Mouse (Mus musculus) intestine, embryonic 15.5 days (tissue): ENCODE results near the gene Rsph14. TPM values are rescaled to one million over a fixed set of nuclear protein-coding genes. Genes with fewer than 3 reads are reported as not detected.
A peak's percentile ranks its signal among the peaks of the same experiment; 100 is the strongest.
"Not testable (repeated sequence)": the region's sequence is repeated elsewhere in the genome, so short reads cannot be mapped to it uniquely, and the experiment has no call there.

Source experiments
- ATAC-seq: fragments of 200-750 bp; cut with Nextera tagmentation; 2 replicates; pipeline ENCODE4 v1.8.0; 2017; ENCODE audit warnings: moderate TSS enrichment, moderate library complexity
- H3K27ac ChIP-seq: fragments of 300-500 bp; sonication (generic); 2 replicates; pipeline ENCODE4 v1.5.1; 2015; ENCODE audit warnings: mild to moderate bottlenecking, inconsistent platforms
- H3K27me3 ChIP-seq: fragments of 300-500 bp; sonication (generic); replicated peaks from 2 replicates; pipeline ENCODE4 v1.6.1; 2015; ENCODE audit warnings: inconsistent platforms
- H3K36me3 ChIP-seq: fragments of 300-500 bp; sonication (generic); 2 replicates; pipeline ENCODE4 v1.6.1; 2015; ENCODE audit warnings: inconsistent platforms
- H3K4me1 ChIP-seq: fragments of 300-500 bp; sonication (generic); replicated peaks from 2 replicates; pipeline ENCODE4 v1.6.1; 2015; ENCODE audit warnings: inconsistent platforms
- H3K4me2 ChIP-seq: fragments of 300-500 bp; sonication (generic); replicated peaks from 2 replicates; pipeline ENCODE4 v1.6.1; 2015; ENCODE audit warnings: mild to moderate bottlenecking, inconsistent platforms
- H3K4me3 ChIP-seq: fragments of 300-500 bp; sonication (generic); replicated peaks from 2 replicates; pipeline ENCODE4 v1.5.1; 2015; ENCODE audit warnings: inconsistent platforms
- H3K9ac ChIP-seq: fragments of 300-500 bp; sonication (generic); 2 replicates; pipeline ENCODE4 v1.6.1; 2015; ENCODE audit warnings: inconsistent platforms
- H3K9me3 ChIP-seq: fragments of 300-500 bp; sonication (generic); 2 replicates; pipeline ENCODE4 v1.6.1; 2016; ENCODE audit warnings: inconsistent platforms
- WGBS: fragments of 180-500 bp; shearing (Covaris S2); methylation state at CpG from one replicate; pipeline ENCODE4 v1.1.7; 2015; 5-methylcytosine and 5-hydroxymethylcytosine counted together
- polyA plus RNA-seq: library from polyadenylated mRNA; unstranded; fragments of >200 nt; fragmentation: Nextera tagmentation; extraction: Ambion mirVana; gene quantifications from 2 replicates; pipeline ENCODE4 v1.2.1, GENCODE M21; 2015

Rsph14 gene
- polyA plus RNA-seq, 1 experiment from 2014 or later: not detected

DNA sequence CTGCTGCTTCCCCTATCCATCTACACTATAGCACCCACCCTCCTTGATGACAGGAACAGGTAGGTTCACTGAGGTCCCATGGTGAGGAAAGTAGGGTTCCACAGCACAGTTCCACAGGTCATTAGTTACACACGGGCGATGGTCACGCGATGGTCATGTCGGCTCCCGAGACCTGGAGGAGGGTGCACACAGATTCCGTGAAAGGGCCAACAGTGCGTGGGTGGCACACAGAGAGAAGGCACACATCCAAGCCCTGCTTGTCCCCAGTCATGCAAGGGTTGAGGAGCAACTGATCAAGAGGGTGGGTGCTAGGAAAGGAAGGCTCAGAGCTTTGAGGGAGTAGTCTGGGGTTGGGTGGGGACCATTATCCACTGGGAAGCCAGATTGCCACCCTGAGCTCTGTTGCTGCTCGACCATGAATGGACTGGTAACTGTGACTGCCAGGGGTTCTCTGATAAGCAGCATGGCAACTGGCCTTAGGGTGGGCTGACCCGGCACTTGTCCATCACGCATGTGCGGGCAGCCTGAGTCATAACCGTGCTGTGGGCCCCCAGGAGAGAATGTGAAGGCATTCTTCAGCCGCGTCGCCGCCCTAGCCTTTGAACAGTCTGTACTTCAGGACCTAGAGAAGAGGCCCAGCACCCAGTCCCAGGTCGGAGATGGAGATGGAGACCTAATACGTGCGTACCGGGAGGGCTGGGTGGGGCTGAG is 19.1 kb upstream of the Rsph14 start:
- WGBS: 94% methylated on average over 21 of the region's 21 CpGs
- H3K4me3 ChIP-seq: no peak overlapping the region
- no peak overlapping the region for H3K4me2 ChIP-seq
- H3K27ac ChIP-seq: no peak overlapping the region
- no peaks in the 10 kb centered on the region for H3K27me3 ChIP-seq
- H3K36me3 ChIP-seq: no peaks in the 10 kb centered on the region; the same call in 1 of the 2 replicates
- H3K9me3 ChIP-seq: no peaks in the 10 kb centered on the region
- ATAC-seq: no peak
- H3K9ac ChIP-seq: no peak overlapping the region
- H3K4me1 ChIP-seq: 0 out of 2 replicates have a peak, but pooled peaks cover 5% of the 10 kb centered on the region

DNA sequence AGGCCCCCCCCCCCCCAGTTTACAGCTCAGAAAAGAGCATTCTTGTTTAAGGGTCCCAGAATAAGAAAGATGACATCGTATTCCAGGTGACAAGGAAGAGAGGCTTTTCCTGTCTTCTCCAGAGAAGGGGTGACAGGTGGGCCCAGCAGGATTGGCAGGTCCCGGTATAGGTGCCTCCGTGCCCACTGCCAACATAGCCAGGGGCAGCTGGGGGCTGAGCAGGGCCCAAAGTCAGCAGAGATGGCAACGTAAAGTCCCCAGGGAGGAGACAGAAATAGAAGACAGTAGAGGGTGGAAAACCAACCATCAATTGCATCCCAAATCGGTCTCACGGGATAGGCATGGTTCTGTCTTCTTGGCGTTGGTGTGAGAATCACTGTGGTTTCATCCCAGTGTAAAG is 16.3 kb upstream of the Rsph14 start:
- Histone ChIP-seq H3K4me2 (no peak overlapping the region), H3K27me3 (no peaks in the 10 kb centered on the region), H3K9me3 (no peaks in the 10 kb centered on the region), H3K27ac (no peak overlapping the region), H3K4me1 (peaks cover 2% of the 10 kb centered on the region; the same call in 1 of the 2 replicates), H3K9ac (no peak overlapping the region), H3K4me3 (no peak overlapping the region), H3K36me3 (peaks cover 3% of the 10 kb centered on the region; the same call in 1 of the 2 replicates)
- 94% methylated on average over 7 of the region's 7 CpGs for WGBS
- ATAC-seq: no peak

DNA sequence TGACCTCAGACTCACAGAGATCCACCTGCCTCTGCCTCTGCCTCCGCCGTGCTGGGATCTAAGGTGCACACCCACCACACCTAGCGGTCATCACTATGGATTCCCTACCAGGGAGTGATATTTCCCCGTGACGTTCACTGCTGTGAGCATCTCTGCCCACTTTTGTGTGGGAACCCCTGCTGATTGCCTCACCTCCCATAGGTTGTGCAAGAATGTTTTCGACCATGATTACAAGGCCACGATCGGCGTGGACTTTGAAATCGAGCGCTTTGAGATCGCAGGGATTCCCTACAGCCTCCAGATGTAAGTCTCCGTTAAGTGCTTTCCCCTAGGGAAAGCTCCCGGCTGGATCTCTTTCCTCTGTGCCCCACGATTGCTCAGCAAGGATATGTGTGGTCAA is 13.4 kb upstream of the Rsph14 start:
- no peak overlapping the region for H3K4me3 ChIP-seq
- H3K4me1 ChIP-seq: peaks cover 2% of the 10 kb centered on the region; the same call in 1 of the 2 replicates
- H3K9ac ChIP-seq: no peak overlapping the region
- no peak for ATAC-seq
- no peaks in the 10 kb centered on the region for H3K9me3 ChIP-seq
- no peak overlapping the region for H3K4me2 ChIP-seq
- no peaks in the 10 kb centered on the region for H3K27me3 ChIP-seq
- WGBS: 91% methylated on average over 15 of the region's 15 CpGs
- peaks cover 3% of the 10 kb centered on the region; the same call in 1 of the 2 replicates for H3K36me3 ChIP-seq
- no peak overlapping the region for H3K27ac ChIP-seq

DNA sequence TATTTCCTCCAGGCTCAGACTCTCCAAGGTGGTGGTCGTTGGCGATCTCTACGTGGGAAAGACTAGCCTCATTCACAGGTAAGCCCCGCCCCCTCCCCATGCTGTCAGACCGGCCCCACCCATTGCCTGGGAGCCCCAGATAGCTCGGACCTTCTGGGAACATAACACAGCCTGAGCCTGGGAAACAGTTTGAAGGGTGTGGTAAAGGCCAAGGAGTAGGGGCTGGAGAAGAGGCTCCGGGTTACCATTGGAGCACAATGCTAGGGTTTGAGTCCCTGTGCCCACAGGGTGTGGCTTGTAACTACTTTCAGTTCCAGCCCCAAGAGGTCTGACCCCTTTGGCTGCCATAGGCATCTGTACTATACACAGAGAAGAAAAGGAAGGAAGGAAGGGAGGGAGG is 12.1 kb upstream of the Rsph14 start:
- Histone ChIP-seq H3K4me2 (no peak overlapping the region), H3K4me3 (no peak overlapping the region), H3K9ac (no peak overlapping the region), H3K27ac (no peak overlapping the region), H3K4me1 (peaks cover 2% of the 10 kb centered on the region; the same call in 1 of the 2 replicates), H3K27me3 (no peaks in the 10 kb centered on the region), H3K9me3 (no peaks in the 10 kb centered on the region), H3K36me3 (peaks cover 3% of the 10 kb centered on the region; the same call in 1 of the 2 replicates)
- WGBS: 29% methylated on average over 7 of the region's 7 CpGs
- ATAC-seq: peak; percentile 39

DNA sequence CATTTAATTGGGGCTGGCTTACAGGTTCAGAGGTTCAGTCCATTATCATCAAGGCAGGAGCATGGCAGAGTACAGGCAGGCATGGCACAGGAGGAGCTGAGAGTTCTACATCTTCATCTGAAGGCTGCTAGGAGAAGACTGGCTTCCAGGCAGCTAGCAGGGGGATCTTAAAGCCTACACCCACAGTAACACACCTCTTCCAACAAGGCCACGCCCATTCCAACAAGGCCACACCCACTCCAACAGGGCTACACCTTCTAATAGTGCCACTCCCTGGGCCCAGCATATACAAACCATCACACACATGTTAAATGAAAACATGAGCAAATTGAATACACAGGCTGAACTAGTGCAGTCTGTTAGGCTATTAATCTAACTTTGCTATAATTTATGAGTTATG is 9.7 kb upstream of the Rsph14 start:
- 0% methylated on average over 1 of the region's 1 CpGs for WGBS
- not testable (repeated sequence) for ATAC-seq

DNA sequence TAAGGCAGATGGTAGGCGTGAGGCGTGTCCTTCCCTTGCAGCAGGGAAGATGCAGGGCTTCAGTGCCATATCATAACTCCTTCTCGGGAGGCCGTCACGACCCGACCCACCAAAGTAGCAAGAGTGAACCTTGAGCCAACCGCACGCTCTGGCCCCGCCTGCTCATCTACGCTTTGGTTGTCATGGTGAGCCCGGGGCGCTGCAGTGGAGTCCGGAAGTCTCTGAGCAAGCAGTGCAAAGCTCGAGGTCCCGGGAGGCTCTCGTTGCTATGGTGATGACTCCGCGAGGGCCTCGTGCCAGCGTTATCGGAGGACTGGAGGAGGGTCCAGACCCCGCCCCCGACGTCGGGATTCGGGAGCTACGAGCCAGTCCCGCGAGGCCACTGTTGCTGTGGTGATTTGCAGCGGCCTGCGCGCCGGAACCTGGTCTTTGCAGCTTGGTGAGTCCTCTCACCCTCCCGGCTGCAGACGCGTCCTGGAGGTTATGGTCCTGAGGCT is 4.5 kb upstream of the Rsph14 start, which contains the start of gene Rab36:
Gene Rab36, plus strand, starts transcription at position 176 of the 497 bp plus-strand sequence.
- peaks cover 14% of the 10 kb centered on the region for H3K4me1 ChIP-seq
- no peaks in the 10 kb centered on the region for H3K27me3 ChIP-seq
- H3K9ac ChIP-seq: peak within 1 kb of the TSS; percentile 36
- WGBS: under 1% methylated on average over 36 of the region's 36 CpGs
- H3K36me3 ChIP-seq: no peaks in the 10 kb centered on the region
- peak within 1 kb of the TSS; percentile 48 for H3K27ac ChIP-seq
- H3K4me2 ChIP-seq: peak within 1 kb of the TSS; percentile 66
- H3K9me3 ChIP-seq: no peaks in the 10 kb centered on the region
- peak; percentile 97 for ATAC-seq
- peak within 1 kb of the TSS; percentile 36 for H3K4me3 ChIP-seq

More for the DNA sequence above, 9.7 kb upstream of the Rsph14 start:
- H3K4me2 ChIP-seq, H3K4me1 ChIP-seq, H3K9ac ChIP-seq, H3K27ac ChIP-seq, H3K4me3 ChIP-seq, H3K36me3 ChIP-seq, H3K27me3 ChIP-seq, H3K9me3 ChIP-seq: not testable (repeated sequence)

DNA sequence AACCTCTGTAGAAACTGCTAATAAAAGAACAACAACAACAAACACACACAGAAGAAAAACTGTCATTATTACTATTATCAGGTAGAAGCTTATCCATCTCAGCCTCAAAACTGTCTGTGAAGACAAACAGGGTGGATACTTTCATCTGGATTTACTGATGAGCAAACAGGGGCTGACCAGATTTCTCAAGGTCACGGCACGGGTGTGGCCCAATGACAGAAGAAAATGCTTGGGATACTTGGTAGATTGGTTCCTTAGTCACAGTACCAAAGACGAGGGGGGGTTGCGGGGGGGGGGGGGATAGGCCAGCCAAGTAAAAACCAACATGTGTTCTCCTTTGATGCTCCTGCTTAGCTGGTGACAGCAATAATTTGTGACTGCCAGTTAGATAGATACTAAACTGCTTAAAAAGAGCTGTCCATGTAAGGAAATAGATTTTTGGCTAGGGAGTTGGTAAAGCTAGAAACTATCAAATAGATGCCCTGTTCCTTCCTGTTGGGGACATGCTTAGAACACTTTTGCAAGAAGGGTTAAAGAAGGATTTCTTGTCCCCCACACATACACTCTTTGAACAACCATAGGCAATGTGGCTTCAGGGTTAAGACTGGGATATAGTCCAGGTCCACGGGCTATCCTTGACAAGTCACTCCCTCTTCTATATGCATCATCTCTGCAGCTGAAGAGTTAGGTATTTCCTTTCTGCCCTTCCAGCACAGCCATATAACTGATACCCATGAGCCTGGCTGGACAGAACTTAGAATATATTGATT is 856 bp downstream of the Rsph14 start:
- no peak overlapping the region for H3K9ac ChIP-seq
- no peaks in the 10 kb centered on the region for H3K9me3 ChIP-seq
- no peaks in the 10 kb centered on the region for H3K27me3 ChIP-seq
- no peak overlapping the region for H3K4me2 ChIP-seq
- H3K27ac ChIP-seq: no peak overlapping the region
- no peak overlapping the region for H3K4me3 ChIP-seq
- ATAC-seq: no peak
- H3K4me1 ChIP-seq: peaks cover 4% of the 10 kb centered on the region
- 47% methylated on average over 5 of the region's 5 CpGs for WGBS
- H3K36me3 ChIP-seq: no peaks in the 10 kb centered on the region

DNA sequence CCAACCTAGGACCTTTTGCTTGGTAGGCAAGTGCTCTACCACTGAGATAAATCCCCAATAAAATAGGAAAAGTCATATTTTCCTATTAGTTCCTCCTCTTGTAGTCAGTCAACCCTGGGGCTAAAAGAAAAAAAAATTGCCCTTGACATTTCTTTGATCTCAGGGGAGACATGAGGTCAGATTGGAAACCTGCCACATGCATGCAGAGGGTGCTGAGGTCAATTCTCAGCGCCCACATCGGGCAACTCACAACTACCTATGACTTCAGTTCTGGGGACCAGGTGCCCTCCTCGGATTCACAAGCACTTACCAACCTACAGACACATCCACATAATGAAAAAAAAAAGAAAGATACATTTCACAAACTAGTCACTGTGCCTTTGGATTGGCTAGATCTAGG is 2.2 kb downstream of the Rsph14 start:
- Histone ChIP-seq H3K9me3 (no peaks in the 10 kb centered on the region), H3K27me3 (no peaks in the 10 kb centered on the region), H3K27ac (no peak overlapping the region), H3K9ac (no peak overlapping the region), H3K4me1 (peaks cover 4% of the 10 kb centered on the region), H3K4me2 (no peak overlapping the region), H3K36me3 (no peaks in the 10 kb centered on the region), H3K4me3 (no peak overlapping the region)
- no peak for ATAC-seq
- 81% methylated on average over 3 of the region's 3 CpGs for WGBS

DNA sequence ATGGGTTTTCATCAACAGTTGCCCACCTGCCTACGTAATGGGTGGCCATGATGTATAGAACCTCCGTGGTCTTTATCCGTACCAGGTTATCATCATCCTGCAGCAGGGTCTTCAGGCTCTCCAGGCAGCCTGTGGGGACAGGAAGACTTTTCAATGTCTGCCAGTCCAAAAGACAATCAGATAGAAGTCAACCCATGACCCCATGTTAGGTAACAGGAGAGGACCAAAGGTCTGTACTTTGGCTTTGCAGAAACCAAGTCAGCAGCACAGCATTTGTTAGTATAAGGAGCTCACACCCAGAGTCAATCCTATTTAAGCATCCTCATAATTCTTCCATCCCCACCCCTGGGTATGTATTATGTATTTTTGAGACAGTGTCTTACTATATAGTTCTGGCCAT is 2.7 kb downstream of the Rsph14 start:
- Histone ChIP-seq H3K4me2 (no peak overlapping the region), H3K9ac (no peak overlapping the region), H3K36me3 (no peaks in the 10 kb centered on the region), H3K4me3 (no peak overlapping the region), H3K27ac (no peak overlapping the region), H3K4me1 (peaks cover 4% of the 10 kb centered on the region), H3K9me3 (no peaks in the 10 kb centered on the region), H3K27me3 (no peaks in the 10 kb centered on the region)
- 93% methylated on average over 3 of the region's 3 CpGs for WGBS
- no peak for ATAC-seq

DNA sequence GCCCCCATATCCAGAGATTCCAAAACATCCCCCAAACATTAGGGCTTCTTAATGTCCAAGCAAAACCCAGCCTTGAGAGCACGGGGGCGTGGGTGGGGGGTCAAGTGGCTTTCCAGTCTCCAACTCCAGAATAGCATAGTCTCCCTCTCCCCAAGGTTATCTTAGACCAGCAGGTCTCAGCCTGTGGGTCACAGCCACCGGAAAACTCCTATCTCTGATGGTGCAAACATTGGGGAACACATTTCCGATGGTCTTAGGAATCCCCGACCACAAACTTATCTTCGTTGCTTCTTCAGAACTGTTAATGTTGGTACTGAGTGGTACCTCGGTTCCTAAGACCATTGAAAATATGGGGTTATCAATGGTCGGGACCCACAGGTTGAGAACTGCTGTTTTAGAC is 3.6 kb downstream of the Rsph14 start:
- Histone ChIP-seq H3K9ac (no peak overlapping the region), H3K36me3 (no peaks in the 10 kb centered on the region), H3K4me3 (no peak overlapping the region), H3K27ac (no peak overlapping the region), H3K4me1 (peaks cover 4% of the 10 kb centered on the region), H3K4me2 (no peak overlapping the region), H3K9me3 (no peaks in the 10 kb centered on the region), H3K27me3 (no peaks in the 10 kb centered on the region)
- 79% methylated on average over 8 of the region's 8 CpGs for WGBS
- ATAC-seq: no peak

DNA sequence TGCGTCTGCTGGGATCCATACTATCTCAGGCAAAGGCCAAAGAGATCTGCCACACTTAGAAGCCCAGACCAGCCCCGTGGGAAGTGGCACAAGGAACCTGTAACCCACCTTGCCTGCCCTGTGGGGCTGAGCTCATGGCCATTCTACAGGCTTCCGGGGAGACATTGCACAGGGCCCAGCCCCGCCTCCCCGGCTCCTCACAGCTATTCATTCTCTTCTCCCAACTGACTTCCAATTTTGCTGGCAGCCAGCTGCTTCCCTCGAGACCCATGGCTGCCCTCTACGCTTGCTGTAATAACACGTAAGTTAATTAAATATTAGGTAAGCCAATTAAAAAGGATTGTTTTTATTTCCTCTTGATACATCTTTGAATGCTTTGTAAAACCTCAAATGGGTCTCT is 5.9 kb downstream of the Rsph14 start:
- no peaks in the 10 kb centered on the region for H3K27me3 ChIP-seq
- H3K4me1 ChIP-seq: no peaks in the 10 kb centered on the region
- H3K4me3 ChIP-seq: no peak overlapping the region
- no peak for ATAC-seq
- no peak overlapping the region for H3K9ac ChIP-seq
- H3K4me2 ChIP-seq: no peak overlapping the region
- 71% methylated on average over 8 of the region's 8 CpGs for WGBS
- no peak overlapping the region for H3K27ac ChIP-seq
- H3K36me3 ChIP-seq: no peaks in the 10 kb centered on the region
- no peaks in the 10 kb centered on the region for H3K9me3 ChIP-seq

DNA sequence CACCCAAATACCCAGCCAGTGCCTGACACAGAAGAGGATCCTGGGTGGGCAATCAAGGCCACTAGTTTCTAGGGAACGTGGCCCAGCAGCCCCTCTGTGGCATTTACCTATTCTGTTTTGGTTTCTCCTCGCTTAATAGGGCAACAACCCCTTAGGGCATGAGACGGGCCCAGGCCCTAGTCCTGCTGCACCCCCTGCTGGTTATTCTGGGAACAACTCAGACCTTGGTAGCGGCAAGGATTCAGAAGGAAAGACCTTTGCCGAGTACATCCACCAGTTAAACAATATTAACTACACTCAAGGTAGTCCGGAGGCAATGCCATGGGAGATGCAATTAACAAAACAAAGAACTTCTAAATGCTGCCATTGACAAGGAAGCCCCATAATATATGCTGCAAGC is 11.2 kb downstream of the Rsph14 start:
- no peak overlapping the region for H3K4me3 ChIP-seq
- ATAC-seq: peak; percentile 68; the same call in 1 of the 2 replicates
- no peaks in the 10 kb centered on the region for H3K27me3 ChIP-seq
- no peaks in the 10 kb centered on the region for H3K36me3 ChIP-seq
- H3K9me3 ChIP-seq: no peaks in the 10 kb centered on the region
- H3K27ac ChIP-seq: no peak overlapping the region
- no peak overlapping the region for H3K4me2 ChIP-seq
- WGBS: 13% methylated on average over 6 of the region's 6 CpGs
- no peak overlapping the region for H3K9ac ChIP-seq
- no peaks in the 10 kb centered on the region for H3K4me1 ChIP-seq
